Mouse (Mus musculus): ENCODE data around the gene Scamp2.

The Scamp2 gene

DNA sequence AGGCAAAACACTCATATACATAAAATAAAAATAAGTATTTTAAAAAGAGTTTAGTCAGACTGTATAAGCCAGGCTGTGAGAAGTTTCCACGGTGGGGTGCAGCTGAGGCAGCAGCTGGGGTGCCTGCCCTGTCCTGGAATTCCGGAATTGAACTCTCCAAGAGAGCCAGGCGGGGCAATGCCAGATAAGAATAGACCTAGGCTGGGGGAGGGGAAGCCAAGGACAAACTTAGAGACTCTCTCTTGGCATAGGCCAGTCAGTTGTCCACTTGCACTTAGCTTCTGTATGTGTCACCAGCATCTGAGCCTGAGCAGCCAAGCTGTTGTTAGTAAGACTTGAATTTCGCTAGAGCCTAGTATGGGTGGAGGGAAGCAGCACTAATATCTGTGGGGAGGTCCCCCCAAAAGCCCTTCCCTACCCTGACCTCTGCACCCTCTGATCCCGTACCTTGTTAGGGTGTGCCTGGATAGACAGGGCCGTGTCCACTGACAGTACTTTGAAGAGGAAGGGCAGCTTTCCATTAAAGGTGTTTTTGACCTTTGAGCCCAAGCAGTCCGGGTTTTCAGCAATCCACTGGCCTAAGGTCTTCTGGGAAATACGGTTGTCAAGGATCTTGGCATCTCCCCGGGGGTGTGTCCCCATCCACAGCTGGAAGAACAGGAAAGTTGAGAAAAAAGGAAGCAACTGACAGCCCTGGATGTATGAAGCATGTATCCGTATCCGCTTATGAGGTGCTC, 10.4 kb upstream of the Scamp2 start:
- DNase-seq (ENCODE audit: low spot score in 2 of 2): peak; percentile 71 to 80

DNA sequence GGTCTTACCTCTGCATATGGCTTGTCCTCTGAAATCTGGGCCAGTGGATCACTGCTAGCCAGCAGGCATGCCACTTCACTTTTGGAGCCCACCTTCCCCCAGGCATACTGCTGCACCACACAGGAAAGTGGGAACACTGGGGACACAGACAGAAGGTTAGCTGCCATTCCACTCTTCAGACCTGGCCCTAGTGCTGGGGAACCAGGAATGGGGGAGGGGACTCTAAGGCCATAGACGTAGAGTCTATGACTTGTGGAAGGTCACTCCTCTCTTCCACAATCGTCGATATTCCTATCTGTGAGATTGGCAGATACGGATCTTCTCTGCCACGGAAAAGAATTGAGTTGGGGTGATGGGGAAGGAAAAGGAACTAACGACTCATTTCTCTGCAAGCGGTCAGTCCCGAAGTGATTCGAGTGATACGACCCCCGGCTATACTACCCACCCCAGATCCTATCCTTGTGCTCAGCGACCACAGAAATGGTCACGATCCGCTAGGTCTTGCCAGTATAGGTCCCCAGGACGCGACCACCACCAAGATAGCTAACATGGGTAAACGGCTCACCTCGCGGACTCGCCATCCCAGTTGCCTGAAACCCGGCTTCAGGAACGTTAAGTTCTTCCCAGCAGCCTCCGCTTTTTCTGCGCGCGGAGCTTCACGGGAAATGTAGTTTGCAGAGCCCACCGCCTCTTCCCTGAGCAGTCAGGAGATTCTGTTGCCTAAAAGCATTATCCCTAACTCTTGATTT, 8.4 kb upstream of the Scamp2 start, which contains the start of gene Mpi:
Gene Mpi (minus strand): TSS at position 625 of the 749 bp plus-strand sequence.
- peak in 1 of 2 experiments; percentile 66 for DNase-seq (ENCODE audit: low spot score in 2 of 2)

DNA sequence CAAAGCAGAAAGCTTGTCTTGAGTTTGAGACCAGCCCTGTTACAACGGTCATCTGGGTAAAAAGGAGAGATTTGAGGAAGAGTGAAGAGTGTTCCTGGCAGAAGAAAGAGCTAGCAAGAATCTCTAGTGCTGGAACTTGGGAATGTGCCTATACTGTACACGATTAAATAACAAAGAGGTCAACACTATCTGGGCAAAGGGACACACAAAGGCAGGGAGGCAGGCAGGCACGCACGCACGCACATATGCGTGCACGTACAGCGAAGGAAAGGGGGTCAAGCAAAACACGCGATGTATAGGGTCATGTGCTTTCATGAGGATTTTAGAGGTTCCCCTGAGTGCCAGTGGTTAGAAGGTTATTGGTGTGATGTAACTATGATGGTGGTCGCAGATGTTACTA, 7.6 kb upstream of the Scamp2 start:
- no peak for DNase-seq (ENCODE audit: low spot score in 2 of 2)

DNA sequence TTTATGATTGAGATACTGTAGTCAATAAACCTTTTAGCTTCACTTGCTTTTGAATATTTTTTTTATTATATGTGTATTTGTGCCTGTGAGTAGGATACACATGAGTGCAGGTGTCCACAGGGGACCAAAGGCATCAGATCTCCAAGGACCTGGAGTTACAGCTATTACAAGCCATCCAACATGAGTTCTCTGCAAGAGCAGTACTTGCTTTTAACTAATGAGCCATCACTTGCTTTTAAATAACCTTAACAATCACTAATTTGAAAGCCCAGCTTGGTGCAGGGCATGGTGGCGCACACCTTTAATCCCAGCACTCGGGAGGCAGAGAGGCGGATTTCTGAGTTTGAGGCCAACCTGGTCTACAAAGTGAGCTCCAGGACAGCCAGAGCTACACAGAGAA, 6.0 kb upstream of the Scamp2 start:
- DNase-seq (ENCODE audit: low spot score in 2 of 2): no peak

DNA sequence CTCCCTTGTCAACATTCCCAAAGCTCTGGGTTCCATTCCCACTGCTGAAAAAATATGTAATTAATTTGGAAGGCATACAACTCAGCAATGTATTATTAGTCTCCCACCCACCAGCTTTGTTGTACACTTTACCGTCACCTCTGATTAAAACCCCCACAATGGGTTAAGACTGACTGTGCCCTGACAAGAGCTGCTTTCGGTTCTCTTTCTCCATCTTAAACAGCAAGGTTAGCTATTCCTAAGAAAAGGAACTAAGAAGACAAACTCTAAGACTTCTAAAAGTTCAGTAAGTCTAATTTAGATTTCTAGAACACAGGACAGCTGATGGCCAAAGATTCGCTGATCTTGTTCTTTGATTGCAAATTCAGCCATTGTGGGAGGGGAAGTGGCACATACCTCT, 3.5 kb upstream of the Scamp2 start:
- no peak for DNase-seq (ENCODE audit: low spot score in 2 of 2)

DNA sequence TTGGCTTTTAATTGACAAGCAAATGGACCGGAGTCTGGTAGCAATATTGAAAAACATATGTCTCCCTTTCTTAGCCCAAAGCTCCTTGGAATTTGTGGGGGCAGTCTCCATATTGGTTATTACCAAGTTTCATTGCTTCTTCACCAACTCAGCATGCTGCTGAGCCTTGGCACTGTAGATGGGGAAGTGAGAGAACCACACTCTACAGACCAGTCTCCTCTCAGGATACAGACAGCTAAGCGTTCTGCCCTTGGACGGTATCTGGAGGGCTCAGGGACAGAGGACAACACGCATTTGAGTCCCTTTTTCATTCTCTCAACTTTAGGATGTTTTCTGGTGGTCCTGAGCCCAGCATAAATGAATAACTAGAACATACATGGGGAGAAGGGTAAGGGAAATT, 2.1 kb upstream of the Scamp2 start:
- DNase-seq (ENCODE audit: low spot score in 2 of 2): no peak

DNA sequence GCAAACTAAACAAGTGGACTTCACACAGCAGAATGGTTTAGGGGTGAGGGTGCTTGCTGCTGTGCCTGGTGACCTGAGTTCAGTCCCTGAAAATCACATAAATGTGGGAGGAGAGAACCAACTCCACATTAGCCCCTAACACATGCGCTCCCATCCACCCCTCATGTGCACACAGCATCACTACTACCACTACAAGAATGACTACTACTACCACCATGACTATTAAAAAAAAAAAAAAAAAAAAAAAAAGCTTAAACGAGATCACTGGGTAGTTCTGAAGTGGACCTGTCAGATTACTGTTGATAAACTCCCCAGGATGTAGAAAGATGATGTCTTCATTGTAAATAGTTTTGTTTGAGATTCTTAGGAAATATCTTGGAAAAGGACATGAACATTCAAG, 1.2 kb upstream of the Scamp2 start:
- DNase-seq (ENCODE audit: low spot score in 2 of 2): no peak

DNA sequence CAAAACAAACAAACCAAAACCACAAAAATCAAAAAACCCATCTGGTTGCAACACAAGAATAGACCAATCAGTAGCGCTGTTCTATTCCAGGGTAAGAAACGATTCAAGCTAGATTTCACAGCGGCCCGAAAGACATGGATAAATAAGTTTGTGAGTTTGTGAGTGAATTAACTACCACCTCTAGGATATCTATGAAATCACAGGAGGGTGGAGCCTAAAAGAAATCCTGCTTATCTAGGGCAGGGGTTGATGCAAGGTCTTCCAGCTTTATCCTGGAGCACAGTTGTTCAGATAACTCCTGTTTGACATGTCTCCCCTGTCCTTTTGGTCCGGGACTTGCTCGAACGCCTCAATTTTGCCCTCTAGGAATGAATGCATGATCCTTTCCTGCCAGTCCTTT, 480 bp upstream of the Scamp2 start:
- DNase-seq (ENCODE audit: low spot score in 2 of 2): no peak

DNA sequence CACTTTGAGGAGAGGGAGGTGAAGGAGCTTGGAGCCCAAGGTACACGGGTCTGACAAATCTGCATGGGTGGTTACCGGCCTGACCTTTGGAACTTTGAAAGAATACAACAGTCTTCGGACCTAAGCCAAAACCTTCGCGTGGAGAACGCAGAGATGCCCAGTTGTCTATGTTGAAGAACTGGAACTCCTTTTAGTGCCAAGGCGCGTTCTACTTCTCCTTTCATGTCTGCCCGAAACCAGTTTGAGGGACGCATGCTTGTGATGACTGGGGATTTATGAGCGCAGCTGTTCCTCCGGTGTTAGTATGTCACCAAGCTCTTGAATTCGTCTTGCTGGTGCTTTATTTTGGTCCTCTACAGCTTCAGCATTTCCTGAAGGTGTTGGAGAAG, 962 bp downstream of the Scamp2 start:
- DNase-seq (ENCODE audit: low spot score in 2 of 2): no peak

DNA sequence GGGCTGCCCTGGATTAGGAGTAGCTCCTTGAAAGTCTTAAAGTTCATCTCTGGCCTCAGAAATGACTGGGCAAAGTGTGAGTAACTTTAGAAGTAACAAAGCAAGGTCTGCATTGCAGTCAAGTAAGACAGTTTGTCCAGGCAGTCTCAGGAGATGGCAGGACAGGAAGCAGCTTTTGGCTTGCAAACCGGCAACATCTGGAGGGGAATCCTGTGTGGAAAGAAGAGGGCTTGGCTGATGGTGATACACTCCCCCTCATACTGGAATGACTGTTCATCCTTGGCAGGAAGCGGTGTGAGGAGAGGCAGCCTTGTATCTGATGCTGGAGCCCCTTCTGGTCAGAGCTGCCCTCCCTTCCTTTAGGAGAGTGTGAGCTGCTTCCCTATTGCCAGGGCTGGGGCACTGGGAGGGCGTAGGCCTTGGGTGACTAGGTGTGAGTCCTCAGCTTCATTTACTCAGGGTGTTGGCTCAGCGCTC, 2.2 kb downstream of the Scamp2 start:
- DNase-seq (ENCODE audit: low spot score in 2 of 2): peak; percentile 65 to 81

DNA sequence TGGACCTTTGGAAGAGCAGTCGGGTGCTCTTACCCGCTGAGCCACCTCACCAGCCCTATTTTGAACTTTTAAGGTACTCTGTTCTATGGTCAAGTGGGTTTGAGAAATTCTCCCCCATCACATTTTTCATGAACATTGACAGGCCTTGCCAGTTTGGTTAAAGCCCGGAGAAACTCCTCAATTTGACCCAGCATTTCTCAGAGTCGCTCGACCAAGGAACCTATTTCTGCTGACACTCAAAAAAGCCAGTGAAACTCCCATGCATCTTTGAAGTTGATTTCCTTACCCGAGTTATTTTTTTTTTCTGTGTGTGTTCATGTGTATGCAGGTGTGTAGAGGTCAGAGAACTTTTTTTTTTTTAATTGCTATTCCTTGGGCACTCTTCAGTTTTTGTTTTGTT, 3.9 kb downstream of the Scamp2 start:
- no peak for DNase-seq (ENCODE audit: low spot score in 2 of 2)

DNA sequence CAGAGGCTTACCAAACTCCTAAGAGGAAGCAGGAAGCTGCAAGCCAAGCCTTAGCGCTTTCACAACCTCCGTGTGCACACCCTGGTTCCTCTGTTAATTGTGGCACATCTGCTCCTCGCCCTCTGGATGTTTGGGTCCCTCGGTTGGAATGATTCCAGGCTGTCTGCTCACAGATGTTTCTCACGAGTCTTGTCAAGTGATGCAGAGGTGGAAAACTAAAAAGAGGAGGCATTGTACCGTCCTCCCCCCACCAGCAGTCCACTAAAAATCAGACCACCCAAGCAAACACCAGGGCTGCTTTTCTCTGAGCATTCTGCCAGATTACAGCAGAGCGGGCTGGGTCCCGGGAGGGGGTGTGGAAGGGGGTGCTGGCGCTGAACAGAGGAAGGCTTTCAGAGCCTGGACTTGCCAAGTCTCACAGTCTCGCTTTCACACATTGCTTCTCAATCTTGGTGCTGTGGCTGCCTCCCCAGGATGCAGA, 5.0 kb downstream of the Scamp2 start:
- peak; percentile 50 to 64 for DNase-seq (ENCODE audit: low spot score in 2 of 2)

DNA sequence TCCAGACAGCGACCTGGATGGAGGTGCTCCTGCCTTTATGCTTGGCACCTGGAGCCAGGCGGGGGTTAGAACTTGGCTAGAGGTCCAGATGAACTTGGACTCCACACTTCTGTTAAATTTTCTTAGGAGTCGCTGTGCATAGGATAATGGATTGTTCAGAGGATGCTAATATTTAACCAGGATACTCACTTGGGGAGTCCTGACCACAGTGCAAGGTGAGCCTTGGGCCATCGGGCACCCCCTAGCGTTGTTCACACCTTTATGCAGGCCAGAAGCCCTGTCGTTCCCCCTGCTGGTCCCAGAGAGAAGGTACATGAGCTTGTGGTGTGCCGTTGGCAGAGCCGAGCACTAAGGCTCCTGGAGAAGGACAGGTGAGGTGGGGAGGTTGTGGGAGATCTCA, 6.1 kb downstream of the Scamp2 start:
- no peak for DNase-seq (ENCODE audit: low spot score in 2 of 2)

DNA sequence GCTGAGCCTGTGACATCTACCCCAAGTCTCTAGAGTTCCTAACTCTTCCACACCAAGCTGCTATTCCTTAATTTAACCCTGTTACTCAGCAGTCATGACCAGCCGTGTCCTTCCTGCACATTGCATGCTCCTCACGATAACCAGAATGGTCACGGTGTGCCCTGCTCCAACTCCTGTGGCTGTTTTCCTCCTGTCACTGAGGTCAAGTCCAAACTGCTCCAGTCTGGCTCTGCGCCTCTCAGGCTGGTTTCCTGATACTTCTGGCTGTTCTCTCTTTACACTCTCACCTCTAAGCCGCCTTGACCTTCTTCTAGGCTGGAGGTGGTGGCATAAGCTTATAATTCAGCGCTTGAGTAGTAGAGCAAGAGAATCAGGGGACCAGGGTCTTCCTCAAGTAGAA, 7.8 kb downstream of the Scamp2 start:
- no peak for DNase-seq (ENCODE audit: low spot score in 2 of 2)

DNA sequence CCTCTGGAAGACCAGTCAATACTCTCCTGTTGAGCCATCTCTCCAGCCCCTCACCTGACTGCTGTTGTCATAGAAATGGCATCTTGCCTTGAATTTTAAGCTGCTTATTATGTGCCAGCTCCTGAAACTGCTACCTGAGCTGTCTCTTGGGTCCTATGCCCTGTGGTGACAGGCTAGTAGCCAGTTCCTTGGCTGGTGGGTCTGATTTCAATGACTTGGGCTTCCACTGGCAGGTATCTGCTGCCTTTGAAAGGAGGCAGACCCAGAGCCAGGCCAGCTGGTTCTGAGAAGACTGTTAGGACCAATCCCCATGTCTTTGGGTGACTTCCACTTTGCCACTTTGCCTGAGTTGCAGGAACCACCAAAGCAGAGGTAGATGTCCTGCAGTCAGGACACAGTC, 13.7 kb downstream of the Scamp2 start:
- no peak for DNase-seq (ENCODE audit: low spot score in 2 of 2)

DNA sequence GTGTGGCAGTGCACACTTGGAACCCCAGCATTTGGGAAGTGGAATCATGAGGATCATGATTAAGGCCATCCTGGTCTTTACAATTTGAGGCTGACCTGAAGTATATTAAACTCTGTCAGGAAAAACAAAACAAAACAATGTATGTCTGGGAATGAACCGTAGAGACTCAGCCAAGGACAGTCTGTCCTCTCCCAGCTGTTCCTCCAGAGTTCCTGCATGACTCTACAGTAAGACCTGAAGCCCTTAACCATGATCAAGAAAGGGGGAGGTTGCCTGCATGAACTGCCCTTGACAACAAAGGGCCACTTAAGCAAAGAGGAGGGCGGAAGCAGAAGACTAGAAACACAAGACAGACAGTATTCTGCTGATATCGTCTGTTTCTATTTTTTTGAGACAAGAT, 14.8 kb downstream of the Scamp2 start:
- no peak for DNase-seq (ENCODE audit: low spot score in 2 of 2)

DNA sequence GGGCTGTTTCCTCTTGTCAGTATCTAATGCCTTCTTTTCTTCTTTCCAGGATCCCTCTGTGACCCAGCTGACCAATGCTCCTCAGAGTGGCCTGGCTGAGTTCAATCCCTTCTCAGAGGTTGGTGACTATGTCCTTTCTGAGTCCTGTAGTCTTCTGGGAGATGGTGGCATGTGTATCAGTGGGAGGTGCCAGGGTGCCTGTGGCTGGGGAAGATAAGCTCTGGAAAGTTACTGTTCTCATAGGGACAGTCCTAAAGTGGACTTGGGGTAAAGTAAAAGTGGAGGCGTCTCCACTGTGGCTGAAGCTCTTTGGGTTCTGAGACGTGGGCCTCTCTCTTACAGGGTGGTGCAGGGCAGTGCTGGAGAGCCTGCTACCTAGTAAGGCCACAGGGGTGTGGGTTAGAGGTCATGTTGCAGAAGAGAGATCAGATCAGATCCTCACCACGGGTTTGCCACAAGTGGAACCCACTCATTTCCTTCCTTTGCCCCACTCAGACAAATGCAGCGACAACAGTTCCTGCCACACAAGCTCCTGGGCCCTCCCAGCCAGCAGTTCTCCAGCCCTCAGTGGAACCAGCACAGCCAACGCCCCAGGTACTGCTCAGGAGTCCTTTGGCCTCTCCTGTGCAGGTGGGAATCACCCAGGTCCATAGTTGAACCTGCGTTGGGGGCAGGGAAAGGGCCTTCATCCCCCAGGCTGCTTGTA, 16.6 kb downstream of the Scamp2 start:
- DNase-seq (ENCODE audit: low spot score in 2 of 2): no peak

DNA sequence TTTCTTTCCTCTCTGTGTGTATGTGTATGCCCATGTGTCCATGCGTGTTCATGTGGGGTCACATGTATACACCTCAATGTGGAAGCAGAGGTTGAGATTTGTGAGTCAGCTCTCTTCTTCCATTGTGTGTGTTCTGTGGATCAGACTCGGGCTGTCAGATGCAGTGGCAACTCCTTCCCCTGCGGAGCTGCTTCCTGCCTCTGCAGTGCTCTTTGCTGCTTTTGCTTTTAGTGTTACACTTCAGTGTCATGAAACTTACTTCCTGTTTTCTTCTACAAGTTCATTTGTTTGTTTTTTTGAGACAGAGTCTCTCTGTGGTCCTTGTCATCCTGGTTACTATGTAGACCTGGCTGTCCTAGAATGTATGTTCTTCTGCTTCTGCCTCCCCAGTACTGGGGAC, 24.2 kb downstream of the Scamp2 start:
- no peak for DNase-seq (ENCODE audit: low spot score in 2 of 2)

DNA sequence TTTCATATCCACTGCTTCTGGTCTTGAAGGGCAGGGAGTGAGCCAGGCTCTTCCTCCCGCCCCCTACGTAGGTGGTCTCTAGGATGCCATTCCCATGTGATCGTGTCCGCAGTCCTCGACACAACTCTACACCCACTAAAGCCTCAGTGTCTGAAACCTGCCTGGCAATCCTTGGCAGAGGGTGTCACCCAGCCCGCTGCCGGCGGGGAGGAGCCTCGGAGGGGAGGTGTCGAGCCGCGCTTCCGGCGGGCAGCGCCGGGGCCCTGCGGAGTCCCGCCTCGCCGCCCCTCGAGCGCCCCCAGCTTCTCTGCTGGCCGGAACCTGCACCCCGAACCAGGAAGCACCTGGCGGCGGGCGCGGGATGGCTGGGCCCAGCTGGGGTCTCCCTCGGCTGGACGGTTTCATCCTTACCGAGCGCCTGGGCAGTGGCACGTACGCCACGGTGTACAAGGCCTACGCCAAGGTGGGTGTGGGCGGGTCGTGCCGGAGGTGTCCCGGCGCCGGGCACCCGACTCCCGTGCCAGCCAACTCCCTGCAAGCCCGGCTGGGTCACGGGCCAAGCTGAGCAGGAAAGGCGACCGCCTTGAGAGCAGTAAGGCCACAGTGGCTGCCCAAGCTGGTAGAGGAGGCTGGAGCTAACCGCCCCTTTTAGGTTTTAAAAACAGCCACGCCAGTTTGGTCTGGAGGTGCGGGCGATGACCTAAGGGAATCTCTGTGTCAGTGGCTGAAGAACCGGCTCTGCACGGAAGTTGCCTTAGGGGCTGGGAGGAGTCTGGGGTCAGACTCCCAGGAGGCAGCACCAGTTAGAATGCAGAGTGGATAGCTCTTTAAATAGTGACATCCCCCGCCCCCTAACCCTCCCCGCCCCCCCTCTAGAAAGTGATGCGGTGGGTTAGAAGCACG, 28.7 kb downstream of the Scamp2 start, which contains the start of gene Ulk3:
Gene Ulk3 (plus strand): TSS at position 229 of the 903 bp plus-strand sequence.
- peak; percentile 75 to 81 for DNase-seq (ENCODE audit: low spot score in 2 of 2)

DNA sequence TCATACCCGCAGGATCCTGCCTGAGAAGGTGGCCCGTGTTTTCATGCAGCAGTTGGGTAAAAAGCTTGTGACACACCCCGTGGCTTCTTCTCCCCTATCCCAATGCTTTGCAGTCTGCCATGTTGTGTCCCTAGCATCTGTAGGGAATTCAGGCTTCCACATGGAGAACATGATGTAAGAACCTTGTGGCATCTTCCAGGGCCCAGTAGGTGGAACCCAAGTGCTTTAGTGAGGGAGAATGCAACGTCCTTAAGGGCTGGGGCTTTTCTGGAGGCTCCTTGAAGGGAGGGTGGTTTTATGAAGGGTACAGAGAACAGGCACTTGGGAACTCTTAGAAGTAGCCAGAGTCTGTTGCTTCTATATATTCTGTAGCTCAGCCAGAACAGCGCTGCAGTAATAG, 30.0 kb downstream of the Scamp2 start:
- no peak for DNase-seq (ENCODE audit: low spot score in 2 of 2)

DNA sequence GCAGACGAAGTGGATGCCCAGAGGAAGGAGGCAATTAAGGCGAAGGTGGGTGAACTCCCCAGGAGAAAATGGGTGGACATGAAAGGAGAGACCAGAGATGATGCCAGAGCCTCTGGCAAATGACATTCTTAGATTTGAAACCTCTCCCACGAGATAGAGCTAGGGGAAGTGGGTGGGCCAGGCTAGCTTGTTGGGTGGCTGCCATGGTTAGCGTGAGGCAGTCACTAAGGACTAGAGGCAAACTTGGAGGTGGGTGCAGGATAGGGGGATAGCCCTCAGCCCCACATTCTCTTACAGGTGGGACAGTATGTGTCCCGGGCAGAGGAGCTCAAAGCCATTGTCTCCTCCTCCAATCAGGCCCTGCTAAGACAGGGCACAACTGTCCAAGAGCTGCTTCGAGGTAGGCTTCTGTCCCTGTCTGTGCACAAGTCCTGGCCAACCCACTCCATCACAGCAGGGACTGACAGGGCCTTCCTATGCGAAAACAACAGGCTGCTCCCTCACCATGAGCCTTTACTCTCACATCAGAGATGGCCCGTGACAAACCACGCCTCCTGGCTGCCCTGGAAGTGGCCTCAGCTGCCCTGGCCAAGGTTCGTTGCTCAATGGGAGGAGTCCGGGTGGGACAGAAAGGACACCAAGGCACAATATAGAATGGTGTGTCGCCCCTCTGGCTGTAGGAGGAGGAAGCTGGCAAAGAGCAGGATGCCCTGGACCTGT, 32.9 kb downstream of the Scamp2 start:
- DNase-seq (ENCODE audit: low spot score in 2 of 2): no peak

All from heart, adult 9 months (tissue).